ENCODE assay signal across 11 mouse cellular contexts in the genomic region with DNA sequence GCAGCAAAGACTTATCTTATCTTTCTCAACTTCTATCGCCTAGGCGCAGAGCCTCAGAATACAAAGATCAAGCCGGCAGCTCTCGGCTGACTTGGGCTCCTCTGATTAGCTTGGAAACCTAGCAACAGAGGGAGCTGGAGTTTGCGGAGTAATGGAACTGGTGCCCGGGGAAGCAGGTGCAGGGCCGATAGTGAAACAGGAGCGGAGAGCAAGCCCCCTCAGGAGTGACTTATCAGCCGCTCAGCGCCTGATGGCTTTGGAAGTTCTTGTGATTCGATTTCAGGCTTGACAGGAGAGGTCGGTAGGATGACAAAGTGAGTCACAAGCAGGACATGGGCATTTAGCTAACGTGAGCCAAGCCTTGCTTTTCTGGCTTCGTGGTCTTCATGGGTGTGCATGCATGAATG. TPM values are rescaled to one million over a fixed set of nuclear protein-coding genes. Genes with fewer than 3 reads are reported as not detected.
DNase-seq lines count a peak whose midpoint lies in the region; ATAC-seq and TF ChIP-seq lines count a peak whose summit lies in the region.
"Had no signal": no experiment of that assay in that cellular context is flagged by ENCODE, and none has a peak within 500 bp of the region (broad histone marks: within the 10 kb centered on the region; RNA-seq: fewer than 3 reads in every experiment).

No protein-coding gene starts in this region.

- H3K27me3 ChIP-seq in cerebellum, adult 2 months (ENCODE audit: control insufficient read depth, insufficient read depth, low read length): no peaks in the 10 kb centered on the region; the same call in 1 of the 2 replicates
- H3K27me3 ChIP-seq in stomach, embryonic 14.5 days (ENCODE audit: control insufficient read depth, insufficient read depth, low read length): no peaks in the 10 kb centered on the region
- no peaks in the 10 kb centered on the region for H3K27me3 ChIP-seq in kidney, embryonic 16.5 days (ENCODE audit: insufficient read depth, low read length)

- peak; percentile 54 to 63 for DNase-seq in cerebellum, postnatal 14 days
- no peak for DNase-seq in cerebellum, adult 2 months
- no peak for DNase-seq in layer of hippocampus, adult 2 months (ENCODE audit: low spot score in 2 of 2)
- DNase-seq in layer of hippocampus, adult 9-11 months: no peak
- peak; percentile 75 for DNase-seq in liver
- no peak for DNase-seq in gastrocnemius, postnatal 10 days
- DNase-seq: embryo, embryonic 11 days; heart, adult 18-20 months had no signal

- 43% methylated on average over 14 of the region's 14 CpGs for WGBS in cerebellum, adult 2 months
- WGBS in stomach, embryonic 14.5 days: 53% methylated on average over 14 of the region's 14 CpGs
- WGBS in kidney, embryonic 16.5 days: 50% methylated on average over 14 of the region's 14 CpGs

- ATAC-seq in stomach, embryonic 14.5 days (ENCODE audit: insufficient number of reproducible peaks, insufficient read depth, low FRiP score, low read depth): peak; percentile 73
- no peak for ATAC-seq in kidney, embryonic 16.5 days (ENCODE audit: low FRiP score, low TSS enrichment)

- H3K9me3 ChIP-seq in stomach, embryonic 14.5 days (ENCODE audit: control insufficient read depth, low read depth, low read length): no peaks in the 10 kb centered on the region
- no peaks in the 10 kb centered on the region for H3K9me3 ChIP-seq in kidney, embryonic 16.5 days (ENCODE audit: low read length)
- H3K9me3 ChIP-seq: megakaryocyte, embryonic 14.5 days had no signal

- peaks cover 24% of the 10 kb centered on the region for H3K4me1 ChIP-seq in cerebellum, adult 2 months (ENCODE audit: control insufficient read depth, insufficient read depth, low read length)
- peaks cover 19% of the 10 kb centered on the region; the same call in 1 of the 2 replicates for H3K4me1 ChIP-seq in stomach, embryonic 14.5 days (ENCODE audit: control insufficient read depth, insufficient read depth, low read length)
- H3K4me1 ChIP-seq in kidney, embryonic 16.5 days (ENCODE audit: insufficient read depth, low read length): peaks cover 41% of the 10 kb centered on the region

- no peak for TF ChIP-seq CTCF in cerebellum, adult 2 months (IDR thresholded peaks at IDR 0.05; ENCODE audit: borderline replicate concordance, insufficient read depth, low read depth, low read length)
- TF ChIP-seq CTCF in layer of hippocampus, adult 2 months (conservative IDR thresholded peaks at IDR 0.05): no peak

- no peaks in the 10 kb centered on the region for H3K36me3 ChIP-seq in stomach, embryonic 14.5 days (ENCODE audit: control insufficient read depth, insufficient read depth, low read length)
- 0 out of 2 replicates have a peak, but pooled peaks cover 3% of the 10 kb centered on the region for H3K36me3 ChIP-seq in kidney, embryonic 16.5 days (ENCODE audit: insufficient read depth, low read length)

- no peak overlapping the region for H3K4me2 ChIP-seq in stomach, embryonic 14.5 days (replicated peaks; ENCODE audit: low read depth, low read length)
- no peak overlapping the region for H3K4me2 ChIP-seq in kidney, embryonic 16.5 days (replicated peaks; ENCODE audit: low read depth, low read length)

- H3K4me3 ChIP-seq in cerebellum, adult 2 months (replicated peaks; ENCODE audit: insufficient read depth, low read depth, low read length): no peak overlapping the region
- no peak overlapping the region for H3K4me3 ChIP-seq in layer of hippocampus, adult 2 months
- H3K4me3 ChIP-seq in stomach, embryonic 14.5 days (ENCODE audit: low read depth, low read length): no peak overlapping the region
- no peak overlapping the region for H3K4me3 ChIP-seq in kidney, embryonic 16.5 days (ENCODE audit: low read length)
- H3K4me3 ChIP-seq: megakaryocyte, embryonic 14.5 days had no signal

- no peak overlapping the region for H3K9ac ChIP-seq in stomach, embryonic 14.5 days (replicated peaks; ENCODE audit: low read depth, low read length)
- H3K9ac ChIP-seq in kidney, embryonic 16.5 days (replicated peaks; ENCODE audit: low read length): no peak overlapping the region

- TF ChIP-seq POLR2A in cerebellum, adult 2 months (IDR thresholded peaks at IDR 0.05; ENCODE audit: borderline replicate concordance, insufficient read depth, low read length): no peak

- H3K27ac ChIP-seq in cerebellum, adult 2 months (ENCODE audit: insufficient read depth, low read length): no peak overlapping the region
- peak overlapping the region; percentile 89 for H3K27ac ChIP-seq in layer of hippocampus, adult 2 months
- H3K27ac ChIP-seq in stomach, embryonic 14.5 days (ENCODE audit: low read length): 0 out of 2 replicates have a peak overlapping the region, but pooled peaks have one; percentile 22
- no peak overlapping the region for H3K27ac ChIP-seq in kidney, embryonic 16.5 days (ENCODE audit: low read length)

RNA-seq across cellular contexts. Expression of a gene that starts 47.4 kb away (rescaled TPM):
- polyA plus RNA-seq in cerebellum, adult 2 months (2012; rRNA removed): 73.8 and 77.5 TPM in 2 replicates
- total RNA-seq in layer of hippocampus, adult 2 months (2021): 10 to 100 TPM; 30.5 to 35.2 TPM
- 51.5 and 51.6 TPM in 2 replicates for polyA plus RNA-seq in stomach, embryonic 14.5 days (2014; fragmentation: Nextera tagmentation; extraction: Ambion mirVana)
- 73.9 and 74.5 TPM in 2 replicates for polyA plus RNA-seq in kidney, embryonic 16.5 days (2015; fragmentation: Nextera tagmentation; extraction: Ambion mirVana)
- 10 to 100 TPM; 19.1 to 22.0 TPM for total RNA-seq in gastrocnemius, postnatal 10 days (2021)

Comparison
In these comparisons a context has a peak if more than half of its experiments do, and no peak if none do; other contexts are left out.
1. DNase-seq: peak in cerebellum, postnatal 14 days (2 of 2) and liver (single experiment); none in cerebellum, adult 2 months (0 of 2), layer of hippocampus, adult 2 months (0 of 2), layer of hippocampus, adult 9-11 months (single experiment) and gastrocnemius, postnatal 10 days (single experiment).
2. H3K27ac ChIP-seq: peak in layer of hippocampus, adult 2 months (single experiment) and stomach, embryonic 14.5 days (single experiment); none in cerebellum, adult 2 months (single experiment) and kidney, embryonic 16.5 days (single experiment).